Mouse (Mus musculus) kidney, adult 9 months (tissue): Measurements from ENCODE around the gene Atp1a4.

Source experiments
- DNase-seq: peaks from one replicate; pipeline ENCODE4 v3.0.0; 2022

Atp1a4 gene

GRCm38 (mm10) chr1:172258314-172258713 is at the start of gene Atp1a4:
Gene Atp1a4 (minus strand): TSS chr1:172258414.
- DNase-seq = no peak

DNA sequence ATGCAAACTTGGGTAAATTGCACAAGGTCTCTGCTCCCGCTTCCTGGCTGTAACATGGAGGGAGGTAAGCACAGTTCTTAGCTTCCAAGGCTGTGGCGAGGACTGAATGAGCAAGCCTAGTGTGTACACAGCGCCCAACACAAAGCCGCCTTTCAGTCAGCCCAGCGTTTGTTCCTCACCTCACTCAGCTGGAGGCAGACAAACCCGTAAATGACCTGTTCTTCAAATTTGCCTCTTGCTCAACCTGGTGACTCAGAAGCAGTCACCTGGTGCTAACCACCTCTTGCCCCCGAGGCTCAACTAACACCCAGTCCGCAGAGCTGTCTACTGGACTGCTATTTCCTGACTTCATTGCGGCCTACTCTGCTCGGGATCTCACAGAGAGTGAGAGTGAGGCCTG is 49.7 kb upstream of the Atp1a4 start:
- DNase-seq = no peak

DNA sequence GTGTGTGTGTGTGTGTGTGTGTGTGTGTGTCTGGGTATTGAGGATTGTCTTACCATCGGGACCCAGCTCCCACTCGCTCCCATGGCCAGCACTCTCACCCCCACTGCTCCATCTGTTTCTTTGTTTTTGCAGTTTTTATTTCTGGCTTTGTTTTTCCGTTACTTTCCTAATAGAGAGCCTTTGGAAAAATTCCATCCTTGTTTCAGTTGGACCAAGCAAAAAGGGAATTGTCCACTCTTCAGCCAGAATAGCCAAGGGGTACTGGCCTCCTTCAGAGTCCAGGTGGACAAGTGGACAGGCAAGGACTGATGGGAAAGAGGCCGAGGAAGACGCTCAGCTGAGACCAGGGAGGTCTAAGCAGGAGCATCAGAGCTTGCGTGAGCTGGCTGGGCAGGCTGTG is 48.7 kb upstream of the Atp1a4 start:
- no peak for DNase-seq

DNA sequence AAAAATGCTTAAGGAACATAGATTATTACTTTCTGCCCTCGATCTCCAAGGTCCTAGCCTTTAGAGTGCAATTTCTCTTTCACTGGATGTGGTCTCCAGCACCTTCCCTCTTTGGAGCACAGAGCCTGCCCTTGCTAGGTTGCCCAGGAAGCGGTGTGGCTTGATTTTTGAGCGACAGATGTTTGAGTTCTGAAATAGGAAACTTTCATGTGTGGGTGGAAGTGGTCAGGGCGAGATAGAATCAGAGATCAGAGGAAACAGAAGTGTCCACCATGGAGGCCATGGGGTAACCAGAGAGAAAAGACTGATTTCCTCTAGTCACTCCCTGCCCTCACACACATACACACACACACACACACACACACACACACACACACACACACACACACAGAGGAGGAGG is 48.0 kb upstream of the Atp1a4 start:
- DNase-seq = no peak

DNA sequence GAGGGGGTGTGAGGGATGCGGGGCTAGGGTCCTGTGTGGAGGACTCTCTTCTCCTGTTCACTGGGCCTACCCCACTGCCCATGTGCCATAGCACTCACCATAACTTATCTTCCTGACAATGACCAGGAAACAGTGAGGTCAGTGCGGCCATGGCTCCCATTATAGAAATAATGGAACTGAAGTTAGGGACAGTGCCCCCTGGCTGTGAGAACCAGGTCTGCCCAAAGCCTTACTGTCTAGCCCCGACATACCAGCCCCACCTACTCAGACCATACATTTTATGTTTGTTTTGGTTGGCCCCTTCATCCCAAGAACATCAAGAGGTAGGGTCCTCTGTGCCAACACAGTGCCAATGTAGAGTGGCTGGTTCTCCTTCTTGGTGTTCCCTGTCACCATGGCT is 47.4 kb upstream of the Atp1a4 start:
- no peak for DNase-seq

GRCm38 (mm10) chr1:172305153-172305552 is 46.9 kb upstream of the Atp1a4 start:
- DNase-seq = no peak

GRCm38 (mm10) chr1:172304443-172304842 is 46.2 kb upstream of the Atp1a4 start:
- DNase-seq = no peak

GRCm38 (mm10) chr1:172302851-172303250 is 44.6 kb upstream of the Atp1a4 start:
- DNase-seq = no peak

GRCm38 (mm10) chr1:172302311-172302710 is 44.1 kb upstream of the Atp1a4 start:
- DNase-seq = no peak

- DNase-seq = no peak
Measured at GRCm38 (mm10) chr1:172301180-172301579, 43.0 kb upstream of the Atp1a4 start.

DNA sequence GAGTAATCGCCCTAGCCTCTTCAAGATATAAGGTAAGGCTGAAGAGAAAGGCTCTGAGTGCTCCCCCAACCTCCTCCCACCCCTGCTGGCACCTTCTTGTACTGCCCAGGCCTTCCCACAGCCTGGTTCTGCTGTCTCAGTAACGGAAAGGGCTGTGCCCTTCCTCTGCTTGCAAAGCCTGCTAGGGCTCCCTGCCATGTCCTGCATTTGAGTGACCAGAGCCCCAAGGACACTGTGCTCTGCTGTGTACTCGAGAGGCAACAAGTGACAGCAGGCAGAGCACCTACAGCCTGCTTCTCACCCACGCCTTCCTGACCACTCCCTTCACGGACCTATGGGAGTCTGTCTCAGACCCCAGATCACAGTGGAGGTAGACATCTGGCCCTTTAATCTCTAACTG is 42.0 kb upstream of the Atp1a4 start:
- DNase-seq = no peak

GRCm38 (mm10) chr1:172299528-172299927 is 41.3 kb upstream of the Atp1a4 start:
- no peak for DNase-seq

DNA sequence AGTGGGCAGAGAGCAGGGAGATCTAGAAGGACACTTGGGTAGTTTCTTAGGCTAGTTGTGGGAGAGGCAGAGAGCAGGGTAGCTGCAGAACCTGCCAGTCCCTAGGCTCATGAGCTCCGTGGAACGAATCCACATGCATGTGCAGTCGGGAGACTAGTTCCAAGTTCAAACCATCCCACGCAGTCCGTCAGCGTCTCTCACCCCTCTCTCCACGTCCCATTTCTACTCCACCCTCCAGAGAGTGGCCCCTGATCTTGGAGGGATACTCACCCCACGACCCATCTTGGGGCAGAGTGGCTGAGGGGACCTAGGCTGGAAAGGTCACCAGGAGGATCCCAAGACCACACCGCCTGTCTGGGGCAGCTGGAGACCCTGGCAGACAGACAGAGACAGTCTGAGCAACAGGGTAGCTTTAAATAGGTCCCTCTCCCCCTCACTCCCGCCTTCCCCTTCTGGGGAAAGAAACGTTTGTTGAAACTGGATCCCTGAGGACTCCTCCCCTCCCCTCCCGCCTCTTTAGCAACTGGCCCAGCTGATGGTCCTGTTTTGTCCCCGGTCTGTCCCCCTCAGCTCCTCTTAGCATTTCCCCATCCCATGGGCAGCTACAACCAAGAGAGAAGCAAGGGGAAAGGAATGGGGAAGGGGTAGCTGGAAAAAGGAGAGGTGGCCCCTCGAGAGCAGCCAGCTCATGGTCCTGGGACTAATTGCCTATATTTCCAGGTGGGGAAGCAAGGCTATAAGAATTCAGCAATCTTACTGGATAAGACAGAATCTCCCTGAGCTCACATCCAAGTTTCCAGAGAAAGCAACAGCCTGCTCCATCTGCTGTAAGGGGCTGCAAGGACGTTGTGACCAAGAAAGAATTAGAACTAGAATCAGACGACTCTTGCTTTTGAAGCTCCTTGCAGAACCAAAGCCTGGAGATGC is 39.7 kb upstream of the Atp1a4 start, which contains the start of gene Atp1a2:
Atp1a2 (minus strand) TSS at position 454 of the 927 bp plus-strand sequence.
- no peak for DNase-seq

- DNase-seq = no peak
Measured at GRCm38 (mm10) chr1:172296816-172297510, 38.7 kb upstream of the Atp1a4 start.

DNA sequence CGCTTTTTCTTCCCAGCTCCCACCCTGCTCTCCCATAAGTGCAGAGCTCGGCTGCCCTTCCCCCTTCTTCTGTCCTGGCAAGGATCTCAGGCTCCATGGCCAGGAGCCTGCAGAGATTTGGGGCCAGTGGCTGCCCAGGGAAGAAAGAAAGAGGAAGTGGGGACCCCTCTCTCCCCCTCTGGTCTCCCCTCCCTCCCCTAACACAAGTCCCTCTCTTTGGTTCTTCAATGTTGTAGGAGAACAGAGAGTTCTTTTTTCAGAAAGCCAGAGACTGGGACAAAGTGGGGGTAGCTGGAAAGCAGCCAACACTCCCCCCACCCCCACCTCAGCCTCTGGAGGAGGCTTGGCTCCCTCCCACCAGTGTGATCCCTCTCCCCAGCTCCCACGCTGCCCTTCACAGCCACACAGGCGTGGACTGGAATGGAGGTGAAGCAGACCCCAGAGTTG is 37.6 kb upstream of the Atp1a4 start:
- no peak for DNase-seq

- DNase-seq = no peak
Measured at GRCm38 (mm10) chr1:172293449-172293848, 35.2 kb upstream of the Atp1a4 start.

- no peak for DNase-seq
Measured at GRCm38 (mm10) chr1:172292880-172293279, 34.7 kb upstream of the Atp1a4 start.

GRCm38 (mm10) chr1:172289617-172289946 is 31.4 kb upstream of the Atp1a4 start:
- DNase-seq = no peak

DNA sequence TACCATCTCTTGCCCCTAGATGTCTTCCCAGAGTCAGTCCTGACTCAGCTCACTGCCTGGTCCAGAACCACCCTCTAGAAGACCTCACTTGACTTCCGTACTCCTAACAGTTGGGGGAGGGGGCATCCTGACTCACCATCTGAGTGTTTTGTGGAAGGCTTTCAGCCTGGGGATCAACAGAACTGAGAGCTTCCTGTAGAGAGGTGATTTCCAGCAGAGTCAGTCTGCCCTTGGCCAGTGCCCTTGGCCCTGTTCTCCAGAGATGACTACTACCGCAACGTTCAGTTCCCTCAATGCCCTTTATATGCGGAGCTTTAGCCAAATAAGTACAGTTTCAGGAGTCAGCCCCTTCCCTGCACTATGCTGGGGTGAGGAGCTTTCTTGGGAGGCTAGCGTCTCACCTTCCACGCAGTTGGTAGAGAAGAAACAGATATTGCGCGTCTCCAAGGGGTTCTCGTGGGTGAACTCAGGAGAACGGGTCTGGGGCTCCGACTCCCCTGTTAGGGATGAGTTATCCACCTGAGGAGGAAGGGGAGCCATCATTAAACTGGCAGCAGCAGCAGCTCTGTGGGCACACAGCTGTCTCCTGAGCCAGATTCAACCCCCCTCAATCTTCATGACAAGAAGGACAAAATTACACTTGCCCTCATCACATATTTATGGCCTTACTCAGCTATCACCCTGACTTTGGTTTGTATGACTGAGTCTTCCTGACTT is 30.8 kb upstream of the Atp1a4 start:
- no peak for DNase-seq

GRCm38 (mm10) chr1:172286740-172287139 is 28.5 kb upstream of the Atp1a4 start:
- DNase-seq = no peak

GRCm38 (mm10) chr1:172284221-172284620 is 26.0 kb upstream of the Atp1a4 start:
- no peak for DNase-seq

- no peak for DNase-seq
Measured at GRCm38 (mm10) chr1:172283073-172283472, 24.9 kb upstream of the Atp1a4 start.

- DNase-seq = no peak
Measured at GRCm38 (mm10) chr1:172281522-172282254, 23.5 kb upstream of the Atp1a4 start.
